ENCODE assay signal across 8 mouse cellular contexts in genomic region chr3:31603237-31603636, GRCm38 (mm10).
DNase-seq lines count a peak whose midpoint lies in the region; ATAC-seq and TF ChIP-seq lines count a peak whose summit lies in the region.

No protein-coding gene starts in this region.

- H3K9me3 ChIP-seq in G1E (replicated peaks): no peaks in the 10 kb centered on the region

- no peaks in the 10 kb centered on the region for H3K36me3 ChIP-seq in G1E (replicated peaks)

- peak; percentile 2 for DNase-seq in G1E (ENCODE audit: low spot score)
- peak; percentile 75 to 76 for DNase-seq in adrenal gland, adult 18-20 months (ENCODE audit: low spot score in 2 of 2)
- peak; percentile 85 for DNase-seq in embryo, embryonic 10.5 days (ENCODE audit: low spot score)
- DNase-seq in layer of hippocampus, postnatal 10 days (ENCODE audit: low spot score in 2 of 2): peak; percentile 88 to 92
- peak; percentile 38 to 69 for DNase-seq in lung, postnatal 4 days
- DNase-seq in skeletal muscle tissue, adult 2 months (ENCODE audit: low read depth, low spot score): peak; percentile 44

- no peak for ATAC-seq in G1E (ENCODE audit: extremely low read depth, insufficient number of reproducible peaks, low FRiP score, poor library complexity, severe bottlenecking)
- ATAC-seq in granulocyte monocyte progenitor cell, adult 5-6 weeks (replicated peaks; ENCODE audit: poor library complexity, severe bottlenecking): peak; percentile 81
- no peak for ATAC-seq in inflammation-experienced regulatory T-cells, adult 6 months

- H3K4me3 ChIP-seq in G1E (ENCODE audit: low read depth, low read length): no peak overlapping the region

- no peaks in the 10 kb centered on the region for H3K27me3 ChIP-seq in G1E (ENCODE audit: insufficient read depth, low read length)

- H3K4me1 ChIP-seq in G1E (ENCODE audit: insufficient read depth, low read depth, low read length): no peaks in the 10 kb centered on the region

- TF ChIP-seq CTCF in G1E (IDR thresholded peaks at IDR 0.05; ENCODE audit: low read depth, low read length): peak; percentile 93

Comparison
In these comparisons a context has a peak if more than half of its experiments do, and no peak if none do; other contexts are left out.
1. DNase-seq: peak in every context shown above with its lines; median percentile 90 in layer of hippocampus, postnatal 10 days; 85 in embryo, embryonic 10.5 days; 76 in adrenal gland, adult 18-20 months; 54 in lung, postnatal 4 days; 44 in skeletal muscle tissue, adult 2 months; 2 in G1E.